Mouse (Mus musculus) neural tube, embryonic 14.5 days (tissue): ENCODE data around the gene H2-Aa. TPM values are rescaled to one million over a fixed set of nuclear protein-coding genes. Genes with fewer than 3 reads are reported as not detected.

Source experiments
- ATAC-seq: fragments of 200-750 bp; cut with Nextera tagmentation; 2 replicates; pipeline ENCODE4 v1.8.0; 2017; ENCODE audit warnings: low read depth, mild to moderate bottlenecking, moderate TSS enrichment, moderate library complexity
- H3K27ac ChIP-seq: fragments of 300-500 bp; sonication (generic); 2 replicates; pipeline ENCODE4 v1.5.1; 2014; ENCODE audit warnings: low read depth, mild to moderate bottlenecking, control low read depth, low read length, moderate library complexity, mixed read lengths
- H3K27me3 ChIP-seq: fragments of 300-500 bp; sonication (generic); 2 replicates; pipeline ENCODE4 v1.6.1; 2014; ENCODE audit warnings: low read length; ENCODE audit not compliant: control insufficient read depth, insufficient read depth
- H3K36me3 ChIP-seq: fragments of 300-500 bp; sonication (generic); 2 replicates; pipeline ENCODE4 v1.6.1; 2014; ENCODE audit warnings: low read length, mixed read lengths; ENCODE audit not compliant: control insufficient read depth, insufficient read depth
- H3K4me1 ChIP-seq: fragments of 300-500 bp; sonication (generic); 2 replicates; pipeline ENCODE4 v1.6.1; 2014; ENCODE audit warnings: low read length; ENCODE audit not compliant: control insufficient read depth, insufficient read depth
- H3K4me2 ChIP-seq: fragments of 300-500 bp; sonication (generic); 2 replicates; pipeline ENCODE4 v1.6.1; 2014; ENCODE audit warnings: mild to moderate bottlenecking, low read depth, low read length, control low read depth
- H3K4me3 ChIP-seq: fragments of 300-500 bp; sonication (generic); 2 replicates; pipeline ENCODE4 v1.5.1; 2014; ENCODE audit warnings: low read depth, low read length, control low read depth, mixed read lengths
- H3K9ac ChIP-seq: fragments of 300-500 bp; sonication (generic); replicated peaks from 2 replicates; pipeline ENCODE4 v1.6.1; 2014; ENCODE audit warnings: low read depth, mild to moderate bottlenecking, control low read depth, low read length, mixed read lengths
- H3K9me3 ChIP-seq: fragments of 300-500 bp; sonication (generic); 2 replicates; pipeline ENCODE4 v1.6.1; 2016; ENCODE audit warnings: low read length; ENCODE audit not compliant: control insufficient read depth
- WGBS: fragments of 180-500 bp; shearing (Covaris S2); extraction: QIAGEN DNeasy Blood & Tissue Kit; methylation state at CpG from one replicate; pipeline ENCODE4 v1.1.7; 2014; 5-methylcytosine and 5-hydroxymethylcytosine counted together
- polyA plus RNA-seq: library from polyadenylated mRNA; unstranded; fragments of >200 nt; fragmentation: Nextera tagmentation; extraction: Ambion mirVana; gene quantifications from 2 replicates; pipeline ENCODE4 v1.2.1, GENCODE M21; 2014

Gene H2-Aa
- polyA plus RNA-seq, 1 experiment from 2014 or later, result 0.24 TPM

DNA sequence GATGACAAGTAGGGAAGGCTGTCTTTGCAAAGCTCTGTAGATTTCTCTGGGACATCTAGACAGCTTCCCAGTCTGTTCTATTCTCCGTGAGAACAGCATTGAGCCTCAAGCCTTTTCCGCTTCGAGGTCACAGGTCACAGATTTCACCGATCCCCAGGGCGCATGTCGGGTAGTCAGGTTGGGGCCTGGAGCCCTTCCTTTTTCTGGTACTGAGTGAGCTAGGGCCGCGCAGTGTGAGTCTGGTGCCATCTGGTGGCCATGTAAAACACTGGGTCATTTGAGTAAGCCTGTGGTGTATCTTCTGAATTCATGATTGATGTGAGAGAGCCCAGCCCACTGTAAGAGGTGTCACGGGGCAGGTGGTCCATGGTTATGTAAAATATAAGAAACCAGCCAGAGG is 52.7 kb downstream of the H2-Aa start:
- no peak overlapping the region for H3K4me3 ChIP-seq
- 46% methylated on average over 9 of the region's 9 CpGs for WGBS
- H3K27me3 ChIP-seq, result no peaks in the 10 kb centered on the region
- H3K9ac ChIP-seq, result no peak overlapping the region
- ATAC-seq, result peak; percentile 49; the same call in 1 of the 2 replicates
- no peaks in the 10 kb centered on the region for H3K36me3 ChIP-seq
- no peak overlapping the region for H3K4me2 ChIP-seq
- no peaks in the 10 kb centered on the region for H3K9me3 ChIP-seq
- H3K27ac ChIP-seq, result no peak overlapping the region
- H3K4me1 ChIP-seq, result no peaks in the 10 kb centered on the region

Other genes with a start within 250 kb of the H2-Aa start
- gene Col11a2, start 248.4 kb downstream of the H2-Aa start, polyA plus RNA-seq, result 3.6 and 4.5 TPM in 2 replicates
- not detected in 2 replicates for gene H2-Oa, start 195.5 kb downstream of the H2-Aa start, polyA plus RNA-seq
- gene H2-DMa, start 168.3 kb downstream of the H2-Aa start, polyA plus RNA-seq, result 19.1 and 20.7 TPM in 2 replicates
- 109 and 160 TPM in 2 replicates for gene Brd2, start 165.2 kb downstream of the H2-Aa start, polyA plus RNA-seq
- gene H2-DMb2, start 144.5 kb downstream of the H2-Aa start, polyA plus RNA-seq, result 0.16 and 0.18 TPM in 2 replicates
- 0.33 and 0.43 TPM in 2 replicates for gene H2-DMb1, start 134.8 kb downstream of the H2-Aa start, polyA plus RNA-seq
- gene Tap1, start 100.3 kb downstream of the H2-Aa start, polyA plus RNA-seq, result 0.68 and 2.0 TPM in 2 replicates
- gene Psmb9, start 100.1 kb downstream of the H2-Aa start, polyA plus RNA-seq, result 0.63 and 1.3 TPM in 2 replicates
- 0.76 and 3.5 TPM in 2 replicates for gene Psmb8, start 90.1 kb downstream of the H2-Aa start, polyA plus RNA-seq
- gene Tap2, start 84.3 kb downstream of the H2-Aa start, polyA plus RNA-seq, result 0.70 and 0.90 TPM in 2 replicates
- not detected in 2 replicates for gene H2-Ob, start 48.9 kb downstream of the H2-Aa start, polyA plus RNA-seq
- gene H2-Ab1, start 30.1 kb downstream of the H2-Aa start, polyA plus RNA-seq, result 1.1 and 1.7 TPM in 2 replicates
- gene H2-Eb1, start 18.0 kb upstream of the H2-Aa start, polyA plus RNA-seq, result 3.5 and 4.0 TPM in 2 replicates
- 0.15 and 0.17 TPM in 2 replicates for gene H2-Eb2, start 37.8 kb upstream of the H2-Aa start, polyA plus RNA-seq
- gene Btnl2, start 67.0 kb upstream of the H2-Aa start, polyA plus RNA-seq, result not detected in 2 replicates
- gene Btnl1, start 89.3 kb upstream of the H2-Aa start, polyA plus RNA-seq, result not detected in 2 replicates
- 4.2 and 6.0 TPM in 2 replicates for gene BC051142, start 111.0 kb upstream of the H2-Aa start, polyA plus RNA-seq
- gene Btnl4, start 189.5 kb upstream of the H2-Aa start, polyA plus RNA-seq, result not detected in 2 replicates
- not detected in 2 replicates for gene Btnl6, start 229.5 kb upstream of the H2-Aa start, polyA plus RNA-seq